Mouse (Mus musculus) embryonic stem cell, embryonic (primary cell): ENCODE results near the gene Sppl2b.

Source experiments
- CTCF ChIA-PET, 4 experiments: fragments of 300-600 bp in 2 of 4; fragments of 350-600 bp in 2 of 4; sonication (Branson Sonifier 250); formaldehyde crosslinking; loops; one replicate each; lab custom pipeline; 2022; ENCODE audit warnings: inconsistent platforms in 2 of 4; lab: Charles Lee
- POLR2A ChIA-PET, 4 experiments: fragments of 300-600 bp in 2 of 4; fragments of 350-600 bp in 2 of 4; sonication (Branson Sonifier 250); formaldehyde crosslinking; loops; one replicate each; lab custom pipeline; 2022; ENCODE audit warnings: antibody characterized with exemption in 4 of 4, inconsistent platforms in 1 of 4; lab: Charles Lee

Gene Sppl2b

DNA sequence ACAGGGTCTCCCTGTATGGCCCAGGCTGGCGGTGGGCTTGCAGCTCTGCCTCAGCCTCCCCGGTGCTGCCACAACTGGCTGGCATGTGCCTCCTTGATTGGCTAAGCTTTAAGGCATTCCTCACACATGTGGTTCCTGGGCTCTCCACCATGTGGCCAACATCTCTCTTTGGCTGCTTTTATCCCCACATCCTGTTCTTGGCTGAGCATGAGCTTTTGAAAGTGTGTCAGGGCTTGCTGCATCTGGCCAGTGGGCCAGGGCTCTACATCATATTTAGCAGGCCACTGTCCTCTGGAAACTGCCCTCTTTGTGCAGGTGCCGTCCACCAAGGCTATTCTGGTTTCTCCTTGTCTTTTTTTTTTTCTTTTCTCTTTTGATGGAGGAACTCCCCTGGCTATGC is 1.2 kb downstream of the Sppl2b start:
- CTCF ChIA-PET = interaction anchor here in 3 of 4 experiments (0.6 to 4.3 kb wide), 5 partner anchors 19 to 374 kb away, joined by 4 to 22 read pairs (median 9); partner anchors contain the start of gene Atcay (in 1 of the 3)
- POLR2A ChIA-PET = interaction anchor here in 3 of 4 experiments (0.5 to 6.4 kb wide), 20 partner anchors 9 to 675 kb away, joined by 3 to 49 read pairs (median 5); partner anchors contain the start of genes Gadd45b (in 1 of the 3), Mknk2 (in 1 of the 3) and Tmprss9 (in 1 of the 3)

- POLR2A ChIA-PET = interaction anchor here in 3 of 4 experiments (0.7 to 6.4 kb wide), 13 partner anchors 8 to 483 kb away, joined by 3 to 49 read pairs (median 5); partner anchors contain the start of genes Gadd45b (in 2 of the 3) and Mknk2 (in 1 of the 3)
- CTCF ChIA-PET = interaction anchor here in 2 of 4 experiments (2.2 to 4.3 kb wide), 3 partner anchors 9 to 24 kb away, joined by 10 to 22 read pairs (median 10); no protein-coding TSS in a partner anchor
Measured at GRCm38 (mm10) chr10:80856908-80857307, 1.8 kb downstream of the Sppl2b start.

DNA sequence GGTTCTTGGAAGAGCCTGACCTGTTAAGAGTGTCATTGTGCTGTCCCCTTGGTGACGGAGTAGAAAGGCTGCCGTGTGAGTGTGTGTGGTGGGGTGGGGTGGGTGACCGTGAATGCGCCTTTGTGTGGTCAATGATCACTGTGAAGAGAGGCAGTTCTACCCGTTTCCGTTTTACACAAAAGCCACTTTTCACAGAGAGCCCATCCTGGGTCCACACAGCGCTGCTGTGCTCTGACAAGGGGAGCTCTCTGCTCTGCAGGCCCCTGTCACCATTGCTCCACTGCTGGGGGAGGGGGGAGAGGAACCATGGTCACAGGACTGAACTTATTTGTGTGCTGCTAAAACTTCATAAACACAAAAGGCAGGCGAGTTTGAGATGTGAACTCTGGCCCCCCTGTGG is 2.3 kb downstream of the Sppl2b start:
- CTCF ChIA-PET = interaction anchor here in 3 of 4 experiments (0.6 to 4.3 kb wide), 8 partner anchors 9 to 319 kb away, joined by 3 to 22 read pairs (median 3); partner anchors contain the start of gene Atp8b3 (in 1 of the 3)
- POLR2A ChIA-PET = interaction anchor here in 3 of 4 experiments (0.7 to 6.4 kb wide), 14 partner anchors 9 to 248 kb away, joined by 3 to 49 read pairs (median 4); partner anchors contain the start of genes Gadd45b (in 2 of the 3) and Map2k2 (in 1 of the 3)

- ChIA-PET POLR2A (interaction anchor here in 3 of 4 experiments (0.6 to 6.4 kb wide), 22 partner anchors 8 to 296 kb away, joined by 3 to 49 read pairs (median 4); partner anchors contain the start of genes Gadd45b (in 2 of the 3), Map2k2 (in 1 of the 3) and Tmprss9 (in 1 of the 3)), CTCF (interaction anchor here (0.6 to 4.3 kb wide), 9 partner anchors 9 to 319 kb away, joined by 3 to 22 read pairs (median 3); partner anchors contain the start of gene Atp8b3 (in 1 of the 4))
Measured at GRCm38 (mm10) chr10:80857848-80858247, 2.8 kb downstream of the Sppl2b start.

GRCm38 (mm10) chr10:80858350-80858935 is 3.4 kb downstream of the Sppl2b start:
- CTCF ChIA-PET = interaction anchor here (0.8 to 4.3 kb wide), 11 partner anchors 10 to 301 kb away, joined by 3 to 22 read pairs (median 6); no protein-coding TSS in a partner anchor
- POLR2A ChIA-PET = interaction anchor here in 3 of 4 experiments (0.6 to 6.4 kb wide), 23 partner anchors 8 to 297 kb away, joined by 3 to 49 read pairs (median 4); partner anchors contain the start of genes Gadd45b (in 2 of the 3) and Tmprss9 (in 1 of the 3)

- ChIA-PET CTCF (interaction anchor here in 3 of 4 experiments (0.6 to 1.3 kb wide), 4 partner anchors 19 to 108 kb away, joined by 3 to 4 read pairs (median 4); no protein-coding TSS in a partner anchor), POLR2A (interaction anchor here in 2 of 4 experiments (1.2 to 2.3 kb wide), 4 partner anchors 9 to 115 kb away, joined by 3 to 5 read pairs (median 4); partner anchors contain the start of gene Tmprss9 (in 1 of the 2))
Measured at GRCm38 (mm10) chr10:80862305-80862704, 7.2 kb downstream of the Sppl2b start.

GRCm38 (mm10) chr10:80864446-80864845 is 9.4 kb downstream of the Sppl2b start:
- ChIA-PET POLR2A (interaction anchor here in 2 of 4 experiments (0.6 to 1.7 kb wide), 5 partner anchors 8 to 65 kb away, joined by 3 to 5 read pairs (median 4); partner anchors contain the start of genes Gadd45b (in 2 of the 2), Lsm7 (in 1 of the 2) and Sppl2b (in 1 of the 2)), CTCF (interaction anchor here in 3 of 4 experiments (0.5 to 8.8 kb wide), 11 partner anchors 12 to 647 kb away, joined by 3 to 57 read pairs (median 3); no protein-coding TSS in a partner anchor)

- POLR2A ChIA-PET = interaction anchor here (0.6 to 1.8 kb wide), 28 partner anchors 7 to 479 kb away, joined by 3 to 11 read pairs (median 4); partner anchors contain the start of genes Gadd45b (in 2 of the 4), Amh (in 1 of the 4), Ap3d1 (in 1 of the 4) and Hmg20b (in 1 of the 4)
- CTCF ChIA-PET = interaction anchor here (0.6 to 8.8 kb wide), 11 partner anchors 9 to 168 kb away, joined by 3 to 57 read pairs (median 6); no protein-coding TSS in a partner anchor
Measured at GRCm38 (mm10) chr10:80870993-80871392, 15.9 kb downstream of the Sppl2b start.

DNA sequence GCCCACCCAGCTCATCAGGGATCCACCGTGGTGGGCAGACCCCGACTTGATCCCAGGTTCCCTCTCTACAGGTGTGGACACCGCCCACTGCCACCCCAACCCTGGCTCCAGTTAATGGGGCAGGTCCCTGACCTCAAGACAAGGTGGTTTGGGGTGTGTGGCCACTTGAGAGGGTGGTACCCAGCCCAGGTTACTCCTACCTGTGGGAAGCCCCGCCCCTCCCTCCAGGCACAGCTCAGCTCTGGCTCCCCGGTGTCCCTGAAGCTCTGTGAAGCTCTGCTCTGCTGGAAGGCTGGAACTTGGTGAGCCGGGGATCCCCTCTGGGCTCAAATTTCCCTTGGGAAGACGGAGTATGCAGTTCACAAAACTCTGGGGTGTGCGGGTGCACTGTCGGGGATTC is 16.5 kb downstream of the Sppl2b start, which contains the start of gene Tmprss9:
Gene Tmprss9, plus strand, starts transcription at position 268 of the 400 bp plus-strand sequence.
- CTCF ChIA-PET = interaction anchor here (0.6 to 8.8 kb wide), 11 partner anchors 9 to 127 kb away, joined by 3 to 57 read pairs (median 6); no protein-coding TSS in a partner anchor
- POLR2A ChIA-PET = interaction anchor here (0.6 to 1.8 kb wide), 27 partner anchors 9 to 479 kb away, joined by 3 to 11 read pairs (median 4); partner anchors contain the start of genes Gadd45b (in 2 of the 4), Amh (in 1 of the 4), Ap3d1 (in 1 of the 4) and Hmg20b (in 1 of the 4)

- ChIA-PET CTCF (interaction anchor here (0.7 to 13.2 kb wide), 15 partner anchors 13 to 427 kb away, joined by 3 to 353 read pairs (median 4); partner anchors contain the start of gene Amh (in 1 of the 4)), POLR2A (interaction anchor here (0.6 to 2.4 kb wide), 20 partner anchors 9 to 208 kb away, joined by 3 to 7 read pairs (median 3); partner anchors contain the start of genes Dot1l (in 1 of the 4), Gadd45b (in 1 of the 4), Lsm7 (in 1 of the 4) and Sppl2b (in 1 of the 4))
Measured at GRCm38 (mm10) chr10:80874035-80874434, 19.0 kb downstream of the Sppl2b start.

GRCm38 (mm10) chr10:80876028-80876427 is 21.0 kb downstream of the Sppl2b start:
- ChIA-PET POLR2A (interaction anchor here in 3 of 4 experiments (0.6 to 1.9 kb wide), 18 partner anchors 13 to 254 kb away, joined by 3 to 7 read pairs (median 3); partner anchors contain the start of genes Csnk1g2 (in 1 of the 3), Gadd45b (in 1 of the 3), Lsm7 (in 1 of the 3) and Sppl2b (in 1 of the 3)), CTCF (interaction anchor here (0.6 to 13.2 kb wide), 26 partner anchors 9 to 1860 kb away, joined by 3 to 353 read pairs (median 4); partner anchors contain the start of genes Amh (in 2 of the 4), Ap3d1 (in 1 of the 4) and Atp8b3 (in 1 of the 4))

- POLR2A ChIA-PET = interaction anchor here in 3 of 4 experiments (0.6 to 1.8 kb wide), 15 partner anchors 18 to 254 kb away, joined by 3 to 5 read pairs (median 3); partner anchors contain the start of genes Csnk1g2 (in 1 of the 3), Gadd45b (in 1 of the 3), Lsm7 (in 1 of the 3) and Sppl2b (in 1 of the 3)
- CTCF ChIA-PET = interaction anchor here (0.6 to 13.2 kb wide), 24 partner anchors 9 to 589 kb away, joined by 3 to 353 read pairs (median 4); partner anchors contain the start of genes Amh (in 2 of the 4), Ap3d1 (in 1 of the 4), Atp8b3 (in 1 of the 4) and Gadd45b (in 1 of the 4)
Measured at GRCm38 (mm10) chr10:80876594-80876993, 21.5 kb downstream of the Sppl2b start.

DNA sequence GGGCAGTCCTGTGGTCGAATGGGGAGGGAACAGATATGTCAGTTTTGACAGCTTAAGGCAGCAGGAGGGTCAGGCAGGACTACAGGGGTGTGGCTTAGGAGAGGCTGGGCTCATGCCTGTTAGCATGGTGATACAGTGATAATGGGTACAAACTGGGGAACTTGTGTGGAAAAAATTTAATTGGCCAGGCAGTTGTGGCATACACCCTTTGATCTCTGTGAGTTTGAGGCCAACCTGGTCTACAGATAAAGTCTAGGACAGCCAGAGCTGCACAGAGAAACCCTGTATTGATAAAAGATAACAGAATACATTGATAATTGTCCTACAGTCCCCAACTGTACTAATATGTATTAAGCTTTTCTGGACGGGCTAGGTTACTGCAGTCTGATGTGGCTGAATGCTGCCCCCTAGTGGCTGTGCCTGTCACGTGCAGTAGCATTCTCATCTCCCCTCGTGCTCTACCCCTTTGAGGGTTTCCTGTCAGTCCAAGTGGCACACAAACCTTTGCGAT is 25.1 kb downstream of the Sppl2b start:
- ChIA-PET POLR2A (interaction anchor here in 3 of 4 experiments (0.6 to 5.5 kb wide), 20 partner anchors 9 to 202 kb away, joined by 3 to 42 read pairs (median 4); partner anchors contain the start of genes Gadd45b (in 3 of the 3), Ap3d1 (in 1 of the 3) and Tmprss9 (in 1 of the 3)), CTCF (interaction anchor here (0.5 to 13.2 kb wide), 105 partner anchors 9 to 671 kb away, joined by 3 to 353 read pairs (median 6); partner anchors contain the start of genes Tmprss9 (in 4 of the 4), Amh (in 3 of the 4), Jsrp1 (in 2 of the 4) and Lmnb2 (in 2 of the 4))

- ChIA-PET CTCF (interaction anchor here (0.5 to 13.2 kb wide), 229 partner anchors 9 to 1198 kb away, joined by 3 to 353 read pairs (median 5); partner anchors contain the start of genes Amh (in 4 of the 4), Tmprss9 (in 4 of the 4), Gng7 (in 3 of the 4) and Lmnb2 (in 3 of the 4)), POLR2A (interaction anchor here (0.5 to 5.5 kb wide), 64 partner anchors 8 to 295 kb away, joined by 3 to 42 read pairs (median 4); partner anchors contain the start of genes Gadd45b (in 3 of the 4), Timm13 (in 2 of the 4), Tmprss9 (in 2 of the 4) and Ap3d1 (in 1 of the 4))
Measured at GRCm38 (mm10) chr10:80880901-80881300, 25.8 kb downstream of the Sppl2b start.

DNA sequence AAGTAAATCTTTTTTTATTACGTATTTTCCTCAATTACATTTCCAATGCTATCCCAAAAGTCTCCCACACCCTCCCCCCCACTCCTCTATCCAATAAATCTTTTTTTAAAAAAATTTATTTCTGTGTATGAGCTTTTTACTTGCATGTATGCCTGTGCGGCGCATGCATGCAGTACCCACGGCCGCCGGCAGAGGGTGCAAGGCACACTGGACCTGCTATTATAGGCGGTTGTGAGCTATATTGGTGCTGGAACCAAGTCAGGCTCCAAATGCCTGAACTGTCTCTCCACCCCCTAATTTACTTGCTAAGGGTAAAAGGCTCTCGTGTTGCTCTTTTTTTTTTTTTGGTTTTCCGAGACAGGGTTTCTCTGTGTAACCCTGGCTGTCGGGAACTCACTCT is 26.2 kb downstream of the Sppl2b start:
- POLR2A ChIA-PET = interaction anchor here (0.5 to 5.5 kb wide), 73 partner anchors 8 to 295 kb away, joined by 3 to 42 read pairs (median 4); partner anchors contain the start of genes Gadd45b (in 3 of the 4), Timm13 (in 3 of the 4), Tmprss9 (in 2 of the 4) and Ap3d1 (in 1 of the 4)

More for the DNA sequence above, 26.2 kb downstream of the Sppl2b start:
- CTCF ChIA-PET = interaction anchor here (0.5 to 13.2 kb wide), 231 partner anchors 8 to 1198 kb away, joined by 3 to 353 read pairs (median 5); partner anchors contain the start of genes Amh (in 4 of the 4), Gadd45b (in 4 of the 4), Tmprss9 (in 4 of the 4) and Gng7 (in 3 of the 4)
